Mouse (Mus musculus) lung, adult 2 months (tissue): ENCODE measurements around the gene Csrp2.

ENCODE experiments used
- CTCF ChIP-seq: fragments of 200-500 bp; IDR thresholded peaks from 2 replicates; pipeline ENCODE4 v1.5.1; 2011; ENCODE audit warnings: mild to moderate bottlenecking, low read length, control low read depth; ENCODE audit not compliant: insufficient read depth
- POLR2A ChIP-seq: fragments of 200-500 bp; IDR thresholded peaks from 2 replicates; pipeline ENCODE4 v1.6.1; 2011; ENCODE audit warnings: low read depth, mild to moderate bottlenecking, control low read depth, low read length, borderline replicate concordance; ENCODE audit errors: extremely low read depth

- TF ChIP-seq POLR2A (no peak), CTCF (no peak)
Measured at GRCm38 (mm10) chr10:110899744-110900501, 19.7 kb upstream of the Csrp2 start.
